20 mouse cellular contexts compared by ENCODE assay signal in the genomic region with DNA sequence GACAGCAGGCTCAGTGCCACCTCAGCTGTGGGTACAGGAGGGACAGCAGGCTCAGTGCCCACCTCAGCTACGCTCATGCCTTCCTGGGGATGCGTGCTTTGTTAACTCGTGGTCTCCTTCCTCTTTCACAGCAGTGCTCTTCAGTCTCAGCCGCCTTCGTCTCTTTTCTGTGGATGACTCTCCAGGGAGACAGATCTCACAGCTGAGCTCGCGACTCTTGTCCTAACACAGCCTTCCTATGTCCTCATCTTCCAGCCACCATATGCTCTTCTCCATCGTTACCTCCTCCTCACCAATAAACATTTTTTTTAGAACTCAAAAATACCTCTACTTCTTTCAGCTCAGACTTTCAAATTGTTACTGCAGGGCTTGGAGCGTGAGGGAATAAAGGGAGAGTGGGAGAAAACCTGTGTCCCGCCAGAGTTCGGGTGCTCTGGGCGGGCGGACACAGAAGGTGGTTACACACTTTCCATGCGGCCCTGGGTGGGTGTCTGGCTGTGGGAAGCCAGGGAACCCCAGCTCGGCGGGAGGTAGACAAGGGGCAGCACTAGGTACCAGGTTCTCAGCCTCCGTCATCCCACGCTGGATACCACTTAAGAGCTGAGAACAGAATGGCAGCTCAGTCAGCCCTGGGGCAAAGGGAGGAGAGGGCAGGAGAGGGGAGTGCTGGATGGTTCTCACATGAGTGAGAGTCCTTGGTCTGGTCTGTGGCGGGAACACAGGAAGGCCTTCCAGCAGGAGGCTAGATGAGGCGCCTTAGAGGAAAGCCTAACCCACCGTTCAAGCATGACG. TPM values are rescaled to one million over a fixed set of nuclear protein-coding genes. Genes with fewer than 3 reads are reported as not detected.
DNase-seq lines count a peak whose midpoint lies in the region; ATAC-seq lines count a peak whose summit lies in the region.
"Had no signal": no experiment of that assay in that cellular context is flagged by ENCODE, and none has a peak within 500 bp of the region (broad histone marks: within the 10 kb centered on the region; RNA-seq: fewer than 3 reads in every experiment).

No protein-coding gene starts in this region.

- H3K9me3 ChIP-seq in megakaryocyte, embryonic 14.5 days, result peaks cover 24% of the 10 kb centered on the region
- H3K9me3 ChIP-seq in liver, embryonic 11.5 days (ENCODE audit: control insufficient read depth, low read length), result no peaks in the 10 kb centered on the region
- H3K9me3 ChIP-seq: forebrain, embryonic 12.5 days; hindbrain, embryonic 15.5 days had no signal

- H3K4me3 ChIP-seq in megakaryocyte, embryonic 14.5 days (replicated peaks), result peak overlapping the region; percentile 29
- H3K4me3 ChIP-seq in liver, embryonic 11.5 days (ENCODE audit: low read depth, low read length), result no peak overlapping the region
- H3K4me3 ChIP-seq: embryonic facial prominence, embryonic 12.5 days; forebrain, embryonic 12.5 days; heart, embryonic 12.5 days; hindbrain, embryonic 15.5 days had no signal

- DNase-seq in heart, adult 11 months, result peak; percentile 86
- DNase-seq in heart, postnatal 36 days, result no peak
- DNase-seq in ES-CJ7 (ENCODE audit: low read depth, low spot score), result peak; percentile 32
- DNase-seq in liver, embryonic 11.5 days (ENCODE audit: low spot score), result no peak
- no peak for DNase-seq in lung, postnatal 4 days
- DNase-seq: adrenal gland, adult 2 months; adrenal gland, postnatal 25 days; cerebellum, adult 8-10 months; cerebellum, postnatal 14 days; embryo, embryonic 11 days; forebrain, postnatal 0 days; kidney, adult 11 months had no signal

- H3K27ac ChIP-seq in liver, embryonic 11.5 days (ENCODE audit: low read depth, low read length), result no peak overlapping the region
- H3K27ac ChIP-seq: embryonic facial prominence, embryonic 12.5 days; forebrain, embryonic 12.5 days; hindbrain, embryonic 15.5 days had no signal

- no peaks in the 10 kb centered on the region for H3K36me3 ChIP-seq in megakaryocyte, embryonic 14.5 days (replicated peaks; ENCODE audit: low read length)
- H3K36me3 ChIP-seq in liver, embryonic 11.5 days (ENCODE audit: control insufficient read depth, insufficient read depth, low read length), result no peaks in the 10 kb centered on the region
- H3K36me3 ChIP-seq: hindbrain, embryonic 15.5 days had no signal

- no peak overlapping the region for H3K9ac ChIP-seq in liver, embryonic 11.5 days (ENCODE audit: low read depth, low read length)
- H3K9ac ChIP-seq: embryonic facial prominence, embryonic 12.5 days; forebrain, embryonic 12.5 days; forebrain, postnatal 0 days; heart, embryonic 12.5 days; hindbrain, embryonic 15.5 days had no signal

- intact Hi-C loops in heart, postnatal 36 days (cut with DNase I), result no loop called here

- WGBS in liver, embryonic 11.5 days, result 86% methylated on average over 22 of the region's 22 CpGs

- no peak for ATAC-seq in megakaryocyte, adult 5-6 weeks (ENCODE audit: poor library complexity, severe bottlenecking)
- 0 out of 2 replicates have a peak, but pooled peaks have one; percentile 17 for ATAC-seq in monocyte, adult 5-6 weeks (replicated peaks; ENCODE audit: insufficient number of reproducible peaks, low FRiP score, low TSS enrichment, poor library complexity, severe bottlenecking)
- ATAC-seq in liver, embryonic 11.5 days (replicated peaks; ENCODE audit: low FRiP score), result no peak
- ATAC-seq: activated CD4-positive, CD25-positive, alpha-beta regulatory T cell, adult 4 months; forebrain, postnatal 0 days had no signal

- peaks cover 12% of the 10 kb centered on the region for H3K27me3 ChIP-seq in megakaryocyte, embryonic 14.5 days (replicated peaks)
- H3K27me3 ChIP-seq in liver, embryonic 11.5 days (replicated peaks; ENCODE audit: control insufficient read depth, insufficient read depth, low read length), result no peaks in the 10 kb centered on the region
- H3K27me3 ChIP-seq: embryonic facial prominence, embryonic 12.5 days; forebrain, embryonic 12.5 days; heart, embryonic 12.5 days; hindbrain, embryonic 15.5 days had no signal

- no peaks in the 10 kb centered on the region; the same call in 1 of the 2 replicates for H3K4me1 ChIP-seq in megakaryocyte, embryonic 14.5 days
- H3K4me1 ChIP-seq in liver, embryonic 11.5 days (replicated peaks; ENCODE audit: control insufficient read depth, insufficient read depth, low read length), result no peaks in the 10 kb centered on the region
- H3K4me1 ChIP-seq: forebrain, embryonic 12.5 days; hindbrain, embryonic 15.5 days had no signal

- H3K4me2 ChIP-seq in liver, embryonic 11.5 days, result no peak overlapping the region
- H3K4me2 ChIP-seq: embryonic facial prominence, embryonic 12.5 days; forebrain, embryonic 12.5 days; heart, embryonic 12.5 days; hindbrain, embryonic 15.5 days had no signal

RNA-seq across cellular contexts. Expression of gene Mmaa, which starts 37.6 kb away (rescaled TPM):
- total RNA-seq in heart, postnatal 36 days (2021), result 10 to 100 TPM; 36.1 to 42.9 TPM
- polyA plus RNA-seq in megakaryocyte, embryonic 14.5 days (2012; ENCODE audit: insufficient read depth, low replicate concordance), result 0.57 TPM in 1 of 2 replicates, not detected in the other
- total RNA-seq in megakaryocyte, adult 5-6 weeks (2015), result 3.8 and 4.1 TPM in 2 replicates
- total RNA-seq in megakaryocyte, adult 5-6 weeks (2017), result 1.9 and 5.8 TPM in 2 replicates
- total RNA-seq in monocyte, adult 5-6 weeks (2017), result 3.2 to 10.5 TPM (median 7.1 TPM) in 3 replicates
- polyA plus RNA-seq in liver, embryonic 11.5 days (2014; fragmentation: Nextera tagmentation; extraction: Ambion mirVana), result 7.7 and 8.1 TPM in 2 replicates

Comparison
In these comparisons a context has a peak if more than half of its experiments do, and no peak if none do; other contexts are left out.
1. DNase-seq: peak in heart, adult 11 months (single experiment) and ES-CJ7 (single experiment); none in heart, postnatal 36 days (0 of 2), liver, embryonic 11.5 days (single experiment) and lung, postnatal 4 days (0 of 2).